In genomic region chr5:66953971-66954644, GRCm38 (mm10) we compare ENCODE assay signal across 8 mouse cellular contexts.
DNase-seq lines count a peak whose midpoint lies in the region.
"Had no signal": no experiment of that assay in that cellular context is flagged by ENCODE, and none has a peak within 500 bp of the region (broad histone marks: within the 10 kb centered on the region; RNA-seq: fewer than 3 reads in every experiment).

No protein-coding gene starts in this region.

- peak; percentile 65 for DNase-seq in layer of hippocampus, adult 11-12 months (ENCODE audit: low spot score)
- no peak for DNase-seq in layer of hippocampus, postnatal 25 days (ENCODE audit: extremely low spot score in 1 of 2, low spot score in 1 of 2)
- peak; percentile 26 to 54 for DNase-seq in cerebellum, adult 18-20 months
- DNase-seq in cerebellum, postnatal 14 days = peak; percentile 34 to 58
- peak; percentile 55 for DNase-seq in layer of hippocampus, adult 9-10 months (ENCODE audit: low spot score)
- DNase-seq in adrenal gland, adult 2 months = no peak
- no peak for DNase-seq in right cerebral cortex, postnatal 36 days (ENCODE audit: low spot score in 2 of 2)
- DNase-seq: thymus, postnatal 36 days had no signal

Comparison
In these comparisons a context has a peak if more than half of its experiments do, and no peak if none do; other contexts are left out.
1. DNase-seq: peak in layer of hippocampus, adult 11-12 months (single experiment), cerebellum, adult 18-20 months (2 of 2), cerebellum, postnatal 14 days (2 of 2) and layer of hippocampus, adult 9-10 months (single experiment); none in layer of hippocampus, postnatal 25 days (0 of 2), adrenal gland, adult 2 months (single experiment) and right cerebral cortex, postnatal 36 days (0 of 2).